Mouse (Mus musculus): ENCODE results near the gene Frs2.

DNA sequence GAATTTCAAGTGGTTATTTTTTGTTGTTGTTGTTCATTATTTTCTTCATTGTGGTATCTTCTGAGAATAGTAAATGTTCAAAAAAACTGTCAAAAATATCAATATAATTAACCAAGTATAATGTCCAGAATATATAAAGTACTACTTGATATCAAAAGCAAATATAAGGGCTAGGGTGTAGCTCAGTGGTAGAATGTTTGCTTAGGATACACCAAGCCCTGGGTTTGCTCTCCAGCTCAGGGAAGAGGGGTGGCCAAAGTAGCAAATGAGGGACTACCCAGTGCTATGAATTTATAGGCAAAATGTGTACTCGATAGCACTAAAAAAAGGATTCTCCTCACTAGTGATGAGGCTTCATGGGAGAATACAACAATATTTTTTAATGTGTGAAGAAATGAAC is 24.8 kb upstream of the Frs2 start:
- no peak for TF ChIP-seq CTCF (IDR thresholded peaks at IDR 0.05; ENCODE audit: insufficient read depth, low read depth, low read length)
- no peak for TF ChIP-seq POLR2A (IDR thresholded peaks at IDR 0.05; ENCODE audit: insufficient read depth, low read depth, low read length)
